Mouse (Mus musculus): Measurements from ENCODE around the gene Extl2.

Gene Extl2

DNA sequence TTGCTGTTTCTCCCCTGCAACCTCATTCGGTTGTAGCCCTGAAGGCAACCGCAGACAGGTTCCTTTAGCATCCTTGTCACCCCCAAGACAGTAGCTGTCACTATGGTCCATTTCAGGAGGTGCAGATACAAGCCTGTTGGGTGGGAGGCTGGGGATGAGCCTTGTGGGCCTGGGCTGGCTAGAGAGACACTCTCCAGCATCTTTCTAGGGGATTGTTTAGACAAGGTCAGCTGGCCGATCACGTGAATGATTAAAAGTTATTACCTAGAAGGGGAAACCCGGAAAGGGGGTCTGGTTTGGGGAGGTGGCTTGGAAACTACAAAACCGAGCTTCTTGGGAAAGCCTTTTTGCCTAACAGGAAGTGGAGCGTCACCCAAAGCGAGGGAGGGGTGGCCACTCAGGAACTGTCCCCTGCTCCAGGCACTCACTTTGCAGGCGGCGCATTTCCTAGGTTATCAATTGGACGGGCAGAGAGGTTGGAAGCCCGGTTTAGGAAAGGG lies 729 bp downstream of the Extl2 start:
- peak; percentile 71 for DNase-seq (ENCODE audit: low spot score)

DNA sequence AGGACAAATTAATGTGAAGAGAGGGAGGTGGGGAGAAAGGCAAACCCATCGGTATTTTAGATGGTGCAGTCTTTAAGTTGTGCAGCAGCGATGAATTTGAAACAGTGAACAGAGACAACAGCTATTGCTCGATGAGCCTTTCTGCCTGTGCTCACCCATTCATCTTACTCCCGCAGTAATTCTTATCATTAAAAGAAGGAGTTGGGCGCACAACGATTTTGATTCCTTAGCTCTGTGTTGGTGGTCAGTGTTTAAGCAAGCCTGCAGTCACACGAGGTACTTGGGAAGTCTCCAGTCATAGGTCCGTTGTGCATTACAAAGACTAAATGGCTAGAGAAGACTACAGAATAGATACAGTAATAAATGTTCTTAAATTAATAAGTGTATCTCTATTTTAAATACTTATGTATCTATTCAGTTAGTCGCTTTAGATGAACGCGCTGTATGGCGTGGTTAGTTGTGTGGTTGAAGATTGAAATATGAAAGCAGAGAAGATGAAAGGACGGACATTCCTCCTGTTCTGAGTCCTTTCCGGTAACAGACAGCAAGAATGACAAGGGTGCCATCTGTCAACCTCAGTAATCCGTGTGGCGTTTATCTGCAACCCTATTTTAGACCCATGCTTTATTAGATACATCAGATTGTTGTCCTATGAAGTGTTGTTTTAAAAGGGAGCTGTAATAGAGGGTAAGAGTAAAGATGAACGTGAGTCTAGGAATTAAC lies 2.5 kb downstream of the Extl2 start:
- no peak for DNase-seq (ENCODE audit: low spot score)

DNA sequence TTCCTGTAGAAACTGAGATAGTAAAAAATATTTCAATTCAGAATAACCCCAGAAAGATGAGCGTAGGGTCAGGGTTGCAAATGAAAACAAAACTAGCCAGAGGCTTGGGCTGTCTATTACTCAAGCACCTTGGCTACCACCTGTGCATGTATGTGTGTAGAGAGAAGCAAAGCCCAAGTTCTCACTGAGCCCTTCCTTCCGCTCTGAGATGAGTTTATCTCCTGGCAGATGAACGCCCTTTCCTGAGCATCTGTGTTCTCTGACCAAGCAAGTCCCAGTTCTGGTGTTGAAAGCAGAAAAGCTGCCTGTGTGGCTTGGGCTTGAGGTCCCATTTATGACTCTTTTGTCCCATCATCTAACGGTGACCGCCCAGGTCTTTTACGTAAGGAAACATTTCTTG lies 7.6 kb downstream of the Extl2 start:
- no peak for DNase-seq (ENCODE audit: low spot score)

DNA sequence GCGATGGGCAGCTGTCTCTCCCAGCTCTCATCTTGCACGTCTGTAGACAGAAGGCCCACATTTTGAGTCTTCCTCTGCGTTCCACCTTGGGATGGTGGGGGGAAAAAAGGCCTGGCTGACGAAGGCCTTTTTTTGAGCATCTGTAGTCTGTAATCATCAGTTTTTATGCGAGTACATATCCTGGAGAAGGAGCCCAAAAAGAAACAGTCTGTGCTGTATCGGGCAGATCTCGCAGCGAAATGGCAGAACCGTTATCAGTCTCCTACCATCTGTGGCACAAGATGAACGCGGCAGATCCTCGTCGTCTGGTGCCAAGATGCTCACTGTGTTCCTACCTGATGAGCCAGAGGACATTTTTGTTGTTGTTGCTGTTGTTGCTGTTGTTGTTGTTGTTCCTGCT lies 8.9 kb downstream of the Extl2 start:
- DNase-seq (ENCODE audit: low spot score) = no peak

DNA sequence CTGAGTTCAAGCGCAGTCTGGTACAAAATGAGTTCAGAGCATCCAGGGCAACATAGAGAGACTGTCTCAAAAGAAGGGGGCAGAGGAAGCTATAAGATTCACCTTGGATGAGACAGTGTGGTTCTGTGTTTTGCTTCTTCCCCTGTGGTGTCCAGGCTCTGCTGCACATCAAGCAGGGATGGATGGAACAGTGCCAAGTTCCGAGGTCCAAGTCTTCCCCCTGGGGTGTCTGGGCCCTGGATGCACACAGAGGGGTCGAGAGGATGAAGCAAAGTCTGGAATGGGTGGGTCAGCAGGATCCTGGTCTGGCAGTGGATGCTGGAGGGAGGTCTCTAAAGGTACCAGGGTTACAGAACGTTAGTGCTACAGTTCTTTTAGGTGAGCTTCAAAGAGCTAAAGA lies 11.3 kb downstream of the Extl2 start:
- no peak for DNase-seq (ENCODE audit: low spot score)

DNA sequence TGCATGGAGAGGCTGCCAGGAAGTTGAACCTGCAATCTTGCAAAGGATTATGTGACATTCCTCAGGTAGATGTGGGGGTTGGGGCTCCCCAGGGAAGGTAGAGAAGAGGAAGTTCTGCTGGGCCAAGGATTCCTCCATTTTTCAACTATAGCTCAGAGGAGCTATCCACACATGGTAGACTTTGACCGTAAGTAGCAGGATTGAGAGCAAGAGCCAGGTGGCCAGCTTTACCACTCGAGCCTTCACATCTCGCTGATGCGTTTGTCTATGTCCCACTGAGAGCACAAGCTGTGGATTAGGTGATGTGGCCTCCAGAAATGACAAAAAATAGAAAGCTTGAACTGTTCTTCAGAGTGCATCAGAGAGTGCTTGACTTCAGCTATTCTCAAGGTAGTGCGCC lies 11.9 kb downstream of the Extl2 start:
- DNase-seq (ENCODE audit: low spot score) = no peak

DNA sequence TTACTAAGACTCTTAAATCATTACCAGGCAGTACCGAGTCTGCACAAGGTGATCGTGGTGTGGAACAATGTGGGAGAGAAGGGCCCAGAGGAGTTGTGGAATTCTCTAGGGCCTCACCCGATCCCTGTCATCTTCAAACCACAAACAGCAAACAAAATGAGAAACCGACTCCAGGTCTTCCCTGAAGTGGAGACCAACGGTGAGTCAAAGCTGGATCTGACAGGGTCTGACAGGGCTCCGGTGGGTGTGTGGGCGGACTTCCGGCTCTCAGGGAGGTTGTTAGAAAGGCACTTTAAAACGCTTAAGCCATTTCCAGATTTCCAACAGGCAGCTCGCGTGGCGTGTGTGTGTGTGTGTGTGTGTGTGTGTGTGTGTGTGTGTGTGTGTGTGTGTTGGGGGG lies 17.0 kb downstream of the Extl2 start:
- DNase-seq (ENCODE audit: low spot score) = no peak

DNA sequence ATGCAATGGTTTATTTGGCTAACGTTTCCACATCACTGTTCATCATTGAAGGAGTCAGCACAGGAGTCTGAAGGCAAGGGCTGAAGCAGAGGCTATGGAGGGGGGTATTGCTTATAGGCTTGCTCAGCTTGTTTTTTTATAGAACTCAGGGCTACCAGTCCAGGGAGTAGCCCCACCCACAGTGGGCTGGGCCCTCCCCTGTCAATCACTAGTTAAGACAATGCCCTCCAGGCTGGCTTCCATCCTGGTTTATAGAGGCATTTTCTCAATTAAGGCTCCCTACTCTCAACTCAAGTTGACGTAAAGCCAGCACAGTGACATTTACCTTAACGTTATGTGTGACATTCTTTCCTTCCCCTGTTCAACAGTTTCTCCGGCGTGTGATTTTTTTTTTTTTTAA lies 17.4 kb downstream of the Extl2 start:
- no peak for DNase-seq (ENCODE audit: low spot score)

DNA sequence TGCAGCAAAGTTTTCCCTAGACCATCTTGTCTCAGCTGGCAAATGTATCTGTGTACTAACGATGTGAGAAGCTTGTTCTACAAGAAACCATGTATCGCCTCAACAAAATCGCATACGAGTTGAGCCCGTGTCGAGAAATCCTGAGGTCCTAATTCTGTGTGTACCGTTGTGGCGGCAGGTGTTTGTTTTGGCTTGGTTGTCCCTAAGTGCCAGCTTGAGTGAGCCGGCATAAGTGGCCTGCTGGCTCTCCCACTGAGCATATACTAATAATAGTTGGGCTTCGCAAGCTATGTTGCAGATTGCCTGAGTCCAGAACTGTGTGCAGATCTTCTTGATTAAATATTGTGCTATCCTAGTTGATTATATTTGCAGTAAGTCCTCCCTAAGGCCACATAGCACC lies 18.4 kb downstream of the Extl2 start:
- no peak for DNase-seq (ENCODE audit: low spot score)

DNA sequence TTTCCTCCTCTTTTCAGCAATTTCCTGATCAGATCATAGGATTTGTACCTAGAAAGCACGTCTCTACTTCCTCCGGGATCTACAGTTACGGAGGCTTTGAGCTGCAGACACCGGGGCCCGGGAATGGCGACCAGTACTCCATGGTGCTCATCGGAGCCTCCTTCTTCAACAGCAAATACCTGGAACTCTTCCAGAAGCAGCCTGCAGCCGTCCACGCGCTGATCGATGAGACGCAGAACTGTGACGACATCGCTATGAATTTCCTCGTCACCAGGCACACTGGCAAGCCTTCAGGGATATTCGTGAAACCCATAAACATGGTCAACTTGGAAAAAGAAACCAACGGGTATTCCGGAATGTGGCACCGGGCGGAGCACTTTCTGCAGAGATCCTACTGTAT lies 19.7 kb downstream of the Extl2 start:
- DNase-seq (ENCODE audit: low spot score) = no peak

DNA sequence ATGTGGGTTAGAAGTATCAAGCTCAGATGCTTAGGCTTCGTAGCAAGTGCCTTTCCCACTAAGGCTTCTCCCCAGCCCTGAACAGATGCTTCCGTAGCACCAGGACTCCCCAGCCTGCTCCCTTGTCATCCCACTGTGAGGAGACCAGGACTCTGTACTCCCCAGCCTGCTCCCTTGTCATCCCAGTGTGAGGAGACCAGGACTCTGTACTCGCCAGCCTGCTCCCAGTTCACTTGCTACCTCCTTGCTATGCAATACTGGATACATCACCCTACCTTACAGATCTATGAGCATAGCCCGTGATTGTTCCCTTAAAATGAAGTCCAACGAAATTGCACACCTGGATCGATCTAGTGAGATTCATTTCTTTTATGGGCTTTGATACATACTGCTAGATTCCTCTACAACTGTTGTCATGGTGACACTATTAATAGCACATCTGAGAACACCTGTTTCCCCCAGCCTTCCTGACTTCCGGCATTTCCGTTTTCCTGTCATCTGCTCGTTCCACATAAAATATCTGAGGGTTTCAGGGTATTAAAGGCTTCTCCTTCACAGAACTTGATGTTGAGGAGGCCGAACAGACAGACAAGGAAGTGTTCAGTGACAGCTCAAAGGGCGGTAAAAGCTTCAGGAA lies 23.0 kb downstream of the Extl2 start:
- no peak for DNase-seq (ENCODE audit: low spot score)

DNA sequence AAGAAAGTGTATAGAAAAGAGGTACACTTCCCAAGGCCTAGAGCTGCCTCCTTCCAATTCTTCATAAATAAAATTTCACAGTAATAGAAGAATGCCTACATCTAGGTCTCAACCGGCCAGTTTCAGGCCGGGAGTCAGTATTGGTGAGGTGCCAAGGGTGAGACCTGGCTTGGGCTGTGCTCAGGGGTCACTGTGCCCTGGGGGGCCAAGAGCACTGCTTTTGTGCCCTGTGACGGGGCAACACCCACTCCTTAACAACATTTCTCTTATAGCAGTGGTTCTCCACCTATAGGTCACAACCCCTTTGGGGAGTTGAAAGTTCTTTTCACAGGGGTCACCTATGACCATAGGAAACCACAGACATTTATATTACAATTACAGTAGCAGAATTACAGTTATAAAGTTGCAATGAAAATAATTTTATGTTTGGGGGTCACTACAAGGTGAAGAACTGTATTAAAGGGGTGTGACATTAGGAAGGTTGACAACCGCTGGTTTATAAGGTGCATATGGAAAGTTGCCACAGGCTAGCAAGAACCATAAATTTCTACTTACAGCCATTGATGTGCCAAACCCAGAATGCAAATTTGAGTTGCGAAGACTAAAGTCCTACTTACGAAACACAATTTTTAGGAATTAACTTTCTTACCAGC lies 26.1 kb downstream of the Extl2 start:
- DNase-seq (ENCODE audit: low spot score) = no peak

DNA sequence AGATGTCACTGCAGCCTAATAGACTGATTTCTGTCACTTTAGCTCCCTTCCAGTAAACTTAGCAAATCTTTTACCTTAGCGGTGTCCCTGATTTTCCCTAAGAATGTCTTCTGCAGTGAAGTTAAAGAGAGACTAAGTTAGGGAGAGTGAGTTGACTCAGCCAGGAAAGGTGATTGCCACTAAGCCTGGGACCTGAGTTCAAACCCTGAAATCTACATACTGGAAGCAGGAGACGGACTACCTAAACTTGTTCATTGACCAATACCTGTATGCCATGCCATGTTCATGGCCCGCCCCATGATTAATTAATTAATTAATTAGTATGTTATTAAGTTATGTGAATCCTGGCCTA lies 26.6 kb downstream of the Extl2 start:
- DNase-seq (ENCODE audit: low spot score) = no peak

DNA sequence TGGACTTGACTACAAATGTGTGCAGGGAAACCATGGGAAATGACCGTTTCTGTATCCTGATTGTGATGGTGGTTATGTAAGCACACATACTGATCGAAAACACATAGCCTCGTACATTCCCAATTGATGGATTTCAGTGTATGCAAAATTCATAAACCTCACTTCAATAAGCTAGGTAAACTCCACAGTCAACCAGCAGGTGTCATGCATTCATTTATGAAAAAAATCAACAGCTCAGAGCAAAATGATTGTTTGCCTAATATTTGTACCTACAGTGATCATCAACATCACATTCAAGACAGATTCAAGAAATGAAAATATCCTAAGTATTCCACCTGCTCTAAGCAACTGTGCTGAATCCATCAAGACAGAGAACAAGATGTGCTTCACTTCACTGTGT lies 33.5 kb downstream of the Extl2 start:
- no peak for DNase-seq (ENCODE audit: low spot score)

DNA sequence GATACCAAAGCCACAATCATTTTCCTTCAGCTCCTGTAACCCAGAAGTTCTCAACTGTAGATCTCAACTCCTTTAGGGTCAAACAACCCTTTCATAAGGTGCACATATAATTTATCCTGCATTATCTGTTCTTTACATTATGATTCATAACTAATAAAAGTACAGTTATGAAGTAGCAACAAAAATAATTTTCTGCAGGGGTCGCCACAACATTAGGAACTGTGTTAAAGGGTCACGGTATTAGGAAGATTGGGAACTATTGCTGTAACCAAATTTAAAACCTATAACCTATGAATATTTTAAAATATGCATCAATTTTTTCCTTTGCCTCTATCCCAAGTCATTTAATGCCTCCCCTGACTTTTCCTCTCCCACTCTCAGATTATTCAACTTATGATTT lies 38.7 kb downstream of the Extl2 start:
- no peak for DNase-seq (ENCODE audit: low spot score)

DNA sequence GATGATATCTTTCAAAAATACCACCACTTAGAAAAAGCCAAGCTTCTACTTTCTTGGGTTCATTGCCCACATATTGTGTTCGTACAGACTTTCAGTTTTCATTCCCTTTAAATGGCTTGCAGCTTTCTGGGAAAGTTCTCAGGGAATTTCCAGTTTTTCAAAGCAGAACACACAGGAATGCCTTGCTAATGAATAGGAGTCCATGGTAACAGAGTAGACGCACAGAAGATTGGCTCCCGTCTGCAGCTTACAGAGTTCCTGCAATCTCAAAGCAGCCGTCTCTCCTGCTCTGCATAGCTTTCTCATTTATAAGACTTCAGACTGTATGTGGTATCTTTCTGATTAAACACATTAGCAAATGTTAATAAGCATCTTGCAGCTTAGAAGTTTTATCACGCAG lies 39.8 kb downstream of the Extl2 start:
- no peak for DNase-seq (ENCODE audit: low spot score)

DNA sequence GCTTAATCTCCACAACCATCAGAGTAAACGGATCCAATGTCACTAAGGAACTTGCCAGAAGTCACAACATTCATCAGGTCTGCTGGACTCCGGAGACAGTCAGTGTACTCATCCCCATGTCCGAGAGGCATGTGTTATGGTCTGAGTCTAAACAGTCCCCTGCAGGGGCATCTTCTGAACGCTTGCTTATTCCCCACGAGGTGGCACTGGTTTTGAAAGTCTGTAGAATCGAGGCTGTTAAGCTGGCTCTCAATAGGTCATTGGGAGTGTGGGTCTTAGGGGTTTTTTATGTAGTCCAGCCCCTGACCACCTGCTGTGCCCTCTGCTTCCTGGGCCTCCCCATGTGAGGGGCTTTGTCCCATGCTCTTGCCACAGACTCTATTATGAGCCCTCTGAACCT lies 49.8 kb downstream of the Extl2 start:
- DNase-seq (ENCODE audit: low spot score) = no peak

DNA sequence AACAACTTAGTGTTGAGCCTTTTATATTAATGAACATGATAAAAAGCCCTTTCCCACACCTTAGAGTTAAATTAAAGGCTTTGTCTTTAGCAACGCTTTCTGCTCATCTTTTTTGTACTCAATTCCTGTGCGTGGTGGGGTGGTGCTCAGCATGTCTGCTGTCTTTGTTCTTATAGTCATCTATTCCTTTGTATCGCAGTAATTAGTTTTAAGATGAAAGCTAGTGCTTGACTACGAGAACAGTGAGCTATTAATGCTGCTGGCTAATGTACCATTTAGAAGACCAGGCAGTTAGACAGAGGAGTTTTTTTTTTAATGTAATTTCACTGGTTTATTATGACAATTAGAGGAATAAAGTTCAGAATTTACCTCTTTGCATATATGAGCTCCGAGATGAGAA lies 53.1 kb downstream of the Extl2 start:
- DNase-seq (ENCODE audit: low spot score) = no peak

DNA sequence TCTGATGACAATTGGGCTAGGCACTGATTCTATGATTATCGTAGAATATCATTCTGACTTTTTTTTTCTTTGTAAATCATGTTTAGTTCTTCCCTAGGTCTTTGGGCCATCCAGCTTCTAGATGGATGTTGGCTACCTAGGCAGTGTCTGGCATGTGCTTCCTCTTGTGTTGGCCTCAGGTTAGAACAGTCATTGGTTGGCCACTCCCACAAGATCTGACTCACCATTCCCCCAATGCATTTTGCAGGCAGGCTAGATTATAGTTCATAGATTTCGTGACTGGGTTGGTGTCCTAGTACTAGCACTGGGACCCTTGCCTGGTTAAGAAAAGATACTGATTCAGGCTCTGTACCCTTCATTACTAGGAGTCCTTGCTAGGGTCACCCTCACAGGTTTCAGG lies 54.9 kb downstream of the Extl2 start:
- DNase-seq (ENCODE audit: low spot score) = no peak

DNA sequence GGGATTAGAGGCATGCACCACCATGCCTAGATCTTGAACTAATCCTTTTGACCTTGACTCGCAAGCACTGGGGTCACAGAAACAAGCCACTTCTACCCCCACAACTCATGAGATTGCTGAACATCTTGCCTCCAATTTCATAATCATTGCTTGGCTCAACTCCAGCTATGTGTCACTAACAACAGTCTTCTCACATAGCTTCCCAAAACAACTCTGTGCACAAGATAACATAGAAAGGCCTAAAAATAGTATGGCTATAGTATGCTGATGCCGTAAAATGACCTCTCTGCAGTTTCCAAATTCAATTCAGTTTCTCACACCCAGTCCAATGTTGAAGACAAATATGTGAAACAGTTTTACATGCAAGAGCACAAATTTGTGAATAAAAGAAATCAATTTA lies 65.3 kb downstream of the Extl2 start:
- no peak for DNase-seq (ENCODE audit: low spot score)

DNA sequence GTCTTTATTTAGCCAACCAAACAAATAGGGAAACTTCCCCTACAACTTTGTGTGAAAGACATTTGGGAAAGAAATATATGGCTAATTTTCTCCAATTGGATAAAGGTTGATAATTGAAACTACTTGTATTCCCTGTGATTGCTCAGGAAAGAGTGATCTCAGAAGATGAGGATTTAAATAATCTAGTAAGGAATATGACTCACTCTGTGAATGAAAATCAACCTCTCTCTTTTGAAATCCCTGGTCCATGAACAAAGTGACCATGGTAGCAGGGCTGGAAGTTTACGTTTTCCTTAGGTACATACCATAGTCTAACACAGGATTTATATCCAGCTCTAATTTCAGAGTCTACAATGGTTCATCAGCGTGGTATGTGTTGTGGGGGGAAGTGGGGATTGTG lies 69.5 kb downstream of the Extl2 start:
- no peak for DNase-seq (ENCODE audit: low spot score)

DNA sequence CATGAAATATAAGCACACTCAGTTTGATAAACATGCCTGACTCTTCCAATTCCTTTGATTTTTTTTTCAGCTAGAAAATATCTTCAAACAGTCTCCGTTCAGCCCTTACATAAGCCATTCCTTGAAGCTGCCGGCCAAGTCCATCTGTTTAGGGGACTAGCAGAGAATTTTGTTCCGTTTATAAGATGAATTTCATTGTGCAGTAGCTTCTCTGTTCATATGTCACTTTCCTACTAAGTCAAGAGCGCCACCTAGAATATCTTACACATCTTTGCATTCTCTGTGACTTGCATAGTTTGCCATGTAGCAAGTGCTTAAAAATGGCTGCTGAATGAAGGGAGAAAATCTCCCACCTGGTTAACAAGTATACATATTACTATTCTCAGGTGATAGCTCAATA lies 71.2 kb downstream of the Extl2 start:
- DNase-seq (ENCODE audit: low spot score) = no peak
